Mouse (Mus musculus) liver, adult 2 months (tissue): ENCODE data around the gene Duox1.

Source experiments
- CTCF ChIP-seq: fragments of 200-500 bp; IDR thresholded peaks from 2 replicates; pipeline ENCODE4 v1.5.1; 2011; ENCODE audit warnings: low read depth, low read length, control low read depth
- POLR2A ChIP-seq: fragments of 200-500 bp; IDR thresholded peaks from 2 replicates; pipeline ENCODE4 v1.6.1; 2011; ENCODE audit warnings: low read length, control low read depth; ENCODE audit not compliant: insufficient read depth; ENCODE audit errors: extremely low read depth

GRCm38 (mm10) chr2:122361181-122361580 lies 45.7 kb downstream of the Duox1 start:
- TF ChIP-seq POLR2A (no peak), CTCF (no peak)
